In genomic region chr11:69799394-69800137, GRCm38 (mm10) we compare ENCODE assay signal across 9 mouse cellular contexts. TPM values are rescaled to one million over a fixed set of nuclear protein-coding genes. Genes with fewer than 3 reads are reported as not detected.
DNase-seq lines count a peak whose midpoint lies in the region; ATAC-seq and TF ChIP-seq lines count a peak whose summit lies in the region.
"Had no signal": no experiment of that assay in that cellular context is flagged by ENCODE, and none has a peak within 500 bp of the region (broad histone marks: within the 10 kb centered on the region; RNA-seq: fewer than 3 reads in every experiment).

No protein-coding gene starts in this region.

- peaks cover 32% of the 10 kb centered on the region for H3K27me3 ChIP-seq in kidney, embryonic 14.5 days (ENCODE audit: control insufficient read depth, insufficient read depth, low read length)
- no peaks in the 10 kb centered on the region for H3K27me3 ChIP-seq in MEL (ENCODE audit: control insufficient read depth in 1 of 2, insufficient read depth in 2 of 2, low read length in 2 of 2)
- peaks cover 91% of the 10 kb centered on the region for H3K27me3 ChIP-seq in hindbrain, embryonic 10.5 days (ENCODE audit: insufficient read depth, poor library complexity, severe bottlenecking)
- peaks cover 22% of the 10 kb centered on the region; the same call in 1 of the 2 replicates for H3K27me3 ChIP-seq in midbrain, embryonic 14.5 days (ENCODE audit: control insufficient read depth, insufficient read depth, low read length)

- H3K9me3 ChIP-seq in kidney, embryonic 14.5 days (ENCODE audit: control insufficient read depth, low read length), result no peaks in the 10 kb centered on the region
- no peaks in the 10 kb centered on the region for H3K9me3 ChIP-seq in MEL (replicated peaks; ENCODE audit: insufficient read depth, low read length)
- H3K9me3 ChIP-seq in hindbrain, embryonic 10.5 days, result no peaks in the 10 kb centered on the region
- no peaks in the 10 kb centered on the region for H3K9me3 ChIP-seq in midbrain, embryonic 14.5 days (ENCODE audit: control insufficient read depth, low read length)

- peak; percentile 44; a peak in 3 of 4 replicates for TF ChIP-seq EP300 in MEL (IDR thresholded peaks at IDR 0.05; ENCODE audit: low read depth in 1 of 2, low read length in 2 of 2)

- 22% methylated on average over 11 of the region's 12 CpGs for WGBS in kidney, embryonic 14.5 days
- 18% methylated on average over 12 of the region's 12 CpGs for WGBS in hindbrain, embryonic 10.5 days
- WGBS in midbrain, embryonic 14.5 days, result 9% methylated on average over 12 of the region's 12 CpGs

- TF ChIP-seq POLR2A in MEL (IDR thresholded peaks at IDR 0.05; ENCODE audit: control insufficient read depth in 1 of 2, insufficient read depth in 1 of 2, low read depth in 1 of 2, low read length in 2 of 2, poor library complexity in 1 of 2), result no peak

- peaks cover 8% of the 10 kb centered on the region; the same call in 1 of the 2 replicates for H3K79me2 ChIP-seq in MEL (ENCODE audit: control insufficient read depth, insufficient read depth, low read length, poor library complexity)

- H3K9ac ChIP-seq in kidney, embryonic 14.5 days (ENCODE audit: low read depth, low read length), result 0 out of 2 replicates have a peak overlapping the region, but pooled peaks have one; percentile 76
- H3K9ac ChIP-seq in MEL (ENCODE audit: control insufficient read depth, low read depth, low read length, poor library complexity, severe bottlenecking), result peak overlapping the region; percentile 77
- H3K9ac ChIP-seq in midbrain, embryonic 14.5 days (replicated peaks; ENCODE audit: low read length), result peak overlapping the region; percentile 62

- peak overlapping the region; percentile 48 for H3K4me3 ChIP-seq in kidney, embryonic 14.5 days (ENCODE audit: low read length)
- H3K4me3 ChIP-seq in MEL (ENCODE audit: control insufficient read depth in 1 of 2, insufficient read depth in 1 of 2, low read depth in 2 of 2, low read length in 2 of 2), result peak overlapping the region; percentile 58 to 89
- peak overlapping the region; percentile 66 for H3K4me3 ChIP-seq in hindbrain, embryonic 10.5 days
- H3K4me3 ChIP-seq in midbrain, embryonic 14.5 days (replicated peaks; ENCODE audit: low read depth, low read length), result peak overlapping the region; percentile 59

- no peaks in the 10 kb centered on the region for H3K36me3 ChIP-seq in kidney, embryonic 14.5 days (ENCODE audit: control insufficient read depth, insufficient read depth, low read length)
- H3K36me3 ChIP-seq in MEL (ENCODE audit: control insufficient read depth in 1 of 2, insufficient read depth in 2 of 2, low read length in 2 of 2), result peaks cover 0 to 11% of the 10 kb centered on the region in 2 experiments; a peak in 2 of 4 replicates
- H3K36me3 ChIP-seq in hindbrain, embryonic 10.5 days, result no peaks in the 10 kb centered on the region
- no peaks in the 10 kb centered on the region for H3K36me3 ChIP-seq in midbrain, embryonic 14.5 days (ENCODE audit: control insufficient read depth, insufficient read depth, low read length)

- TF ChIP-seq RAD21 in MEL (IDR thresholded peaks at IDR 0.05; ENCODE audit: low read depth, low read length), result no peak

- peak overlapping the region; percentile 94 for H3K4me2 ChIP-seq in kidney, embryonic 14.5 days (replicated peaks; ENCODE audit: low read depth, low read length)
- peak overlapping the region; percentile 97 for H3K4me2 ChIP-seq in midbrain, embryonic 14.5 days (ENCODE audit: low read length)

- no peak for DNase-seq in kidney, adult 18-20 months
- peak; percentile 92 for DNase-seq in MEL (ENCODE audit: low read depth, low spot score)
- DNase-seq in hindbrain, embryonic 10.5 days (ENCODE audit: low spot score), result peak; percentile 66
- DNase-seq in midbrain, embryonic 14.5 days, result peak; percentile 69
- no peak for DNase-seq in right cerebral cortex, postnatal 25 days
- no peak for DNase-seq in ovary, postnatal 36 days (ENCODE audit: low spot score)
- DNase-seq in gastrocnemius, adult 8-10 months (ENCODE audit: low spot score in 2 of 2), result no peak

- TF ChIP-seq CTCF in MEL (IDR thresholded peaks at IDR 0.05 in 2 of 3, conservative IDR thresholded peaks at IDR 0.05 in 1 of 3; ENCODE audit: control insufficient read depth in 1 of 3, insufficient read depth in 1 of 3, low read depth in 2 of 3, low read length in 3 of 3, poor library complexity in 1 of 3, severe bottlenecking in 1 of 3), result no peak

- no peak for ATAC-seq in kidney, embryonic 14.5 days (ENCODE audit: low FRiP score, low TSS enrichment)
- no peak for ATAC-seq in midbrain, embryonic 14.5 days (ENCODE audit: low FRiP score, low TSS enrichment)

- H3K4me1 ChIP-seq in kidney, embryonic 14.5 days (ENCODE audit: control insufficient read depth, insufficient read depth, low read length), result peaks cover 41% of the 10 kb centered on the region
- peaks cover 8 to 20% of the 10 kb centered on the region in 2 experiments for H3K4me1 ChIP-seq in MEL (ENCODE audit: control insufficient read depth in 1 of 2, insufficient read depth in 2 of 2, low read length in 2 of 2)
- peaks cover 77% of the 10 kb centered on the region for H3K4me1 ChIP-seq in hindbrain, embryonic 10.5 days (replicated peaks)
- H3K4me1 ChIP-seq in midbrain, embryonic 14.5 days (ENCODE audit: control insufficient read depth, insufficient read depth, low read length), result peaks cover 55% of the 10 kb centered on the region

- H3K27ac ChIP-seq in kidney, embryonic 14.5 days (ENCODE audit: low read depth, low read length), result no peak overlapping the region
- peak overlapping the region; percentile 74 for H3K27ac ChIP-seq in MEL (ENCODE audit: control insufficient read depth, low read depth, low read length)
- H3K27ac ChIP-seq in hindbrain, embryonic 10.5 days, result peak overlapping the region; percentile 96
- H3K27ac ChIP-seq in midbrain, embryonic 14.5 days (replicated peaks; ENCODE audit: low read depth, low read length), result peak overlapping the region; percentile 95

TF ChIP-seq in MEL, 35 proteins besides CTCF, POLR2A, EP300 and RAD21 (continues in another document):
- peak; percentile 66 for TF ChIP-seq ELF1 (IDR thresholded peaks at IDR 0.05; ENCODE audit: low read depth, low read length)
- TF ChIP-seq MAX (IDR thresholded peaks at IDR 0.05; ENCODE audit: low read length), result no peak
- TF ChIP-seq SIN3A (IDR thresholded peaks at IDR 0.05; ENCODE audit: low read length), result peak; percentile 15; the same call in 1 of the 2 replicates
- 0 out of 2 replicates have a peak, but pooled peaks have one; percentile 50 for TF ChIP-seq MXI1 (IDR thresholded peaks at IDR 0.05; ENCODE audit: low read depth, low read length)
- no peak for TF ChIP-seq TAL1 (IDR thresholded peaks at IDR 0.05; ENCODE audit: low read length)
- 0 out of 2 replicates have a peak, but pooled peaks have one; percentile 83 for TF ChIP-seq JUND (IDR thresholded peaks at IDR 0.05; ENCODE audit: low read depth, low read length)
- 0 out of 2 replicates have a peak, but pooled peaks have one; percentile 24 for TF ChIP-seq TBP (IDR thresholded peaks at IDR 0.05; ENCODE audit: low read depth, low read length)
- peak; percentile 51 for TF ChIP-seq CHD2 (IDR thresholded peaks at IDR 0.05; ENCODE audit: low read length)
- TF ChIP-seq HCFC1 (IDR thresholded peaks at IDR 0.05; ENCODE audit: low read depth, low read length), result no peak; the same call in 1 of the 2 replicates

RNA-seq across cellular contexts. Expression of gene Fgf11, which starts 2.1 kb away (rescaled TPM):
- polyA plus RNA-seq in kidney, embryonic 14.5 days (2014; fragmentation: Nextera tagmentation; extraction: Ambion mirVana), result 1.7 and 1.9 TPM in 2 replicates
- 4.8 and 5.1 TPM in 2 replicates for total RNA-seq in MEL (2012; rRNA removed)
- 10 to 100 TPM in 1 of 2 experiments, not detected in 1; 26.8 TPM for polyA plus RNA-seq in MEL (2012; ENCODE audit: insufficient read depth in 1 of 2, insufficient read length in 2 of 2, low read depth in 1 of 2, low replicate concordance in 2 of 2, missing spikeins in 1 of 2)
- 0.76 and 1.8 TPM in 2 replicates for polyA plus RNA-seq in hindbrain, embryonic 10.5 days (2016; fragmentation: Nextera tagmentation; extraction: Ambion mirVana)
- polyA plus RNA-seq in midbrain, embryonic 14.5 days (2014; fragmentation: Nextera tagmentation; extraction: Ambion mirVana), result 3.2 and 3.6 TPM in 2 replicates
- 1 to 10 TPM; 2.5 to 5.8 (median 4.0) TPM for total RNA-seq in gastrocnemius, adult 8-10 months (2022)

RNA-seq across cellular contexts. Expression of gene Chrnb1, which starts 3.8 kb away (rescaled TPM):
- polyA plus RNA-seq in kidney, embryonic 14.5 days (2014; fragmentation: Nextera tagmentation; extraction: Ambion mirVana), result 4.6 and 6.5 TPM in 2 replicates
- 0.31 and 0.33 TPM in 2 replicates for total RNA-seq in MEL (2012; rRNA removed)
- polyA plus RNA-seq in MEL (2012; ENCODE audit: insufficient read depth in 1 of 2, insufficient read length in 2 of 2, low read depth in 1 of 2, low replicate concordance in 2 of 2, missing spikeins in 1 of 2), result 1 to 10 TPM in 1 of 2 experiments, not detected in 1; 1.6 TPM
- 1.6 and 2.2 TPM in 2 replicates for polyA plus RNA-seq in hindbrain, embryonic 10.5 days (2016; fragmentation: Nextera tagmentation; extraction: Ambion mirVana)
- 0.80 and 1.3 TPM in 2 replicates for polyA plus RNA-seq in midbrain, embryonic 14.5 days (2014; fragmentation: Nextera tagmentation; extraction: Ambion mirVana)
- 10 to 100 TPM; 25.2 to 33.8 (median 28.9) TPM for total RNA-seq in gastrocnemius, adult 8-10 months (2022)

RNA-seq across cellular contexts. Expression of gene Tmem102, which starts 5.9 kb away (rescaled TPM):
- polyA plus RNA-seq in kidney, embryonic 14.5 days (2014; fragmentation: Nextera tagmentation; extraction: Ambion mirVana), result 6.4 and 7.7 TPM in 2 replicates
- 0.29 and 0.31 TPM in 2 replicates for total RNA-seq in MEL (2012; rRNA removed)
- 1 to 10 TPM in 1 of 2 experiments, not detected in 1; 2.4 TPM for polyA plus RNA-seq in MEL (2012; ENCODE audit: insufficient read depth in 1 of 2, insufficient read length in 2 of 2, low read depth in 1 of 2, low replicate concordance in 2 of 2, missing spikeins in 1 of 2)
- 1.3 and 1.5 TPM in 2 replicates for polyA plus RNA-seq in hindbrain, embryonic 10.5 days (2016; fragmentation: Nextera tagmentation; extraction: Ambion mirVana)
- 0.58 and 0.82 TPM in 2 replicates for polyA plus RNA-seq in midbrain, embryonic 14.5 days (2014; fragmentation: Nextera tagmentation; extraction: Ambion mirVana)
- total RNA-seq in gastrocnemius, adult 8-10 months (2022), result under 1 TPM; 0.17 to 0.31 (median 0.24) TPM

RNA-seq across cellular contexts. Expression of gene Gm39566, which starts 15.5 kb away (rescaled TPM):
- not detected in 2 replicates for polyA plus RNA-seq in kidney, embryonic 14.5 days (2014; fragmentation: Nextera tagmentation; extraction: Ambion mirVana)
- 0.04 TPM in 1 of 2 replicates, not detected in the other for total RNA-seq in MEL (2012; rRNA removed)
- polyA plus RNA-seq in MEL (2012; ENCODE audit: insufficient read depth in 1 of 2, insufficient read length in 2 of 2, low read depth in 1 of 2, low replicate concordance in 2 of 2, missing spikeins in 1 of 2), result not detected
- polyA plus RNA-seq in hindbrain, embryonic 10.5 days (2016; fragmentation: Nextera tagmentation; extraction: Ambion mirVana), result not detected in 2 replicates
- not detected in 2 replicates for polyA plus RNA-seq in midbrain, embryonic 14.5 days (2014; fragmentation: Nextera tagmentation; extraction: Ambion mirVana)
- total RNA-seq in gastrocnemius, adult 8-10 months (2022), result not detected
- polyA plus RNA-seq: large intestine, adult 2 months had no signal

RNA-seq across cellular contexts. Expression of gene Spem2, which starts 18.7 kb away (rescaled TPM):
- polyA plus RNA-seq in kidney, embryonic 14.5 days (2014; fragmentation: Nextera tagmentation; extraction: Ambion mirVana), result not detected in 2 replicates
- total RNA-seq in MEL (2012; rRNA removed), result not detected in 2 replicates
- not detected for polyA plus RNA-seq in MEL (2012; ENCODE audit: insufficient read depth in 1 of 2, insufficient read length in 2 of 2, low read depth in 1 of 2, low replicate concordance in 2 of 2, missing spikeins in 1 of 2)
- polyA plus RNA-seq in hindbrain, embryonic 10.5 days (2016; fragmentation: Nextera tagmentation; extraction: Ambion mirVana), result not detected in 2 replicates
- polyA plus RNA-seq in midbrain, embryonic 14.5 days (2014; fragmentation: Nextera tagmentation; extraction: Ambion mirVana), result not detected in 2 replicates
- total RNA-seq in gastrocnemius, adult 8-10 months (2022), result not detected
- polyA plus RNA-seq: large intestine, adult 2 months had no signal

Comparison
In these comparisons a context has a peak if more than half of its experiments do, and no peak if none do; other contexts are left out.
1. DNase-seq: peak in MEL (single experiment), hindbrain, embryonic 10.5 days (single experiment) and midbrain, embryonic 14.5 days (single experiment); none in kidney, adult 18-20 months (single experiment), right cerebral cortex, postnatal 25 days (single experiment), ovary, postnatal 36 days (single experiment) and gastrocnemius, adult 8-10 months (0 of 2).
2. Peak in every context shown above with its lines, with median percentiles within 50 percentile points of each other: H3K4me3 ChIP-seq and H3K9ac ChIP-seq.